Mouse (Mus musculus) MEL-GATA-1-ER (cell line): ENCODE results near the gene Grid2.

Experiments
- DNase-seq: peaks from one replicate; pipeline ENCODE4 v3.0.0-alpha.2; 2012; ENCODE audit warnings: low read depth; ENCODE audit errors: extremely low read depth

The Grid2 gene

GRCm38 (mm10) chr6:64308631-64309030 is 1053.0 kb downstream of the Grid2 start:
- DNase-seq, result no peak

GRCm38 (mm10) chr6:64313132-64313531 is 1057.5 kb downstream of the Grid2 start:
- DNase-seq, result no peak

DNA sequence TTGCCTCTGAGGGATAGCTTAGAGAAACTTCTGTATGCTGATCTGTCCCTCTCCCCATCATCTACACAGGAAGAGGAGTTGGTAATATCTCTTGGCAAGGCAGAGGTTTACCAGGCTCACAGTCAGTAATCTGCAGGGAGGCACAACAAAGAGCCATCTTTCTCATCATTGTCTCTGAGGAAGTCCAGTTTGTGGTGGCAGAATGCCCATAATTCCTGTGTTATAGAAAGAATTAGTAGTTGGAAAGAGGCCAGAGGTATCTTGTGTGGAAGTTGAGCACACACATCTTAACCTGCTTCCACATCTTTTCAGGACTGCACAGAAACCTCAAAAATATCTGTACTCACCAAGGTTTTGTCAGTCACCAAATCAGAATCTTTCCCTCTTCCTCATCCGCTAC is 1071.3 kb downstream of the Grid2 start:
- no peak for DNase-seq

GRCm38 (mm10) chr6:64327876-64328275 is 1072.2 kb downstream of the Grid2 start:
- no peak for DNase-seq

DNA sequence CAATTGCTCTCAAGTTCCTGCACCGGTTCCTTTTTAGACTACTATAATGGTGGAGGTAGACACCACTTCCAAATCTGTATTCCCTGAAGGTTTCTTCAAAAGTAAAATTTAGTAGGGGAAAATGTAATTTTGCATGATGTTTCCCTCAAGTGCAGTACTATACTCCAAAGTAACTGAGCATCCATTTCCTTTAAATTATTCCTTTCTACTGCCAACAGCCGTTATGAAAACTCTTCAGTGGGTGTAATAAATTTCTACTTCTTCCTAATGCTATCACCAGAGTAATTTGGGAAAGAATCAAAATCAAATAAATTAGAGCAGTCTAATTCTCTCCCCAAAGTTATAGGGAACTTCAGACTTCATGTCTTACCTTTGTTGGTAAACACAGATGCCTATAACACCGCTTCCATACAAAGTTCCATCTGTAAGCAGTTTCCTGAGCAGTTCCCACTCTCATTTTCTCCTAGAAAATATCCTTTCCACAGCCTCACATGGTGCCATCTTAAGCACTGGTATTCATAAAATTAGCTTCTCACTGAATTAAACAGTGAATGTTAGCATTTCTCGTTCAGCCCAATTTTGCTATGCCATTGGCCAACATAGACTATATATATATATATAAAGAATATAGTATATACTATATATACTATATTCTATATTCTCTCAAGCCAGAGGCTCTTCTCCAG is 1142.9 kb downstream of the Grid2 start:
- no peak for DNase-seq

GRCm38 (mm10) chr6:64427658-64428057 is 1172.0 kb downstream of the Grid2 start:
- no peak for DNase-seq

DNA sequence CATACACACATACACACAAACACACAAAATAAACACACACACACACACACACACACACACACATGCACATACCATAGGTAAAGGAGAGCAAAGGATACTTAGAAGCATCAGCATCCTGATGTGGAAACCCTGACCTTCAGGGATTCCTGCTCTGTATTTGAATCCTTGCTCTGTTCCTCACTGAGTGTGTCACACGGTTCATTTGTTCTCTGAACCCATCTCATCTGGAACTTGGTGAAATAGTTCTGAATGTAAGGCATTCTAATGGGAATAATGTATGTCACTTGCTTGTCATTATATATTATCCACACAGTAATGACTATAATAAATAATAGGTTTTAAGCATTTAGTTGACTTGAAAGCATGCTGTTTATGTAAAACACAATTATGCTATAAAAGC is 1173.2 kb downstream of the Grid2 start:
- no peak for DNase-seq

- no peak for DNase-seq
Measured at GRCm38 (mm10) chr6:64448127-64448526, 1192.5 kb downstream of the Grid2 start.

DNA sequence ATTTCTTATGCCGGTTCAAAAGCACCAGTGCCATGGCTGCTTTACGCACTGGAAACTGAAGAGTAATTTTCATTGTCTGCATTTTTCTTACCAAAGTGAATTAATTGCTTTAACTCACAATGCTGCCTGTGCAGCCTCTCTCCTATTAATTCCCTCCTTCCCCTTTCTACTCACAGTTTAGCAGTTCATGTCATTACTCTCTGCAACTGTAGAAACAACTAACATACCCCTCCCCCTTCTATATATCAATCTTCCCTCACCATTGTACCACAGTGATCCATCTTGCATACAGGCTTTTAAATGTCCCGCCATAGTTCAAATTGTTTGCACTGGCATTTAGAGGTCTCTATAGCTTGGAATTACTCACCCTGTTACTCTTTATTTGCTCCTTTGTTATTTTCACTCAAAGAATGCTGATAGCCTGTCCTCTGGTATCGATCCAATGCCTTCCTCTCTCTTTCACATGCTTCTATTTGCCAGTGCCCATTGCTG is 1193.2 kb downstream of the Grid2 start:
- no peak for DNase-seq

DNA sequence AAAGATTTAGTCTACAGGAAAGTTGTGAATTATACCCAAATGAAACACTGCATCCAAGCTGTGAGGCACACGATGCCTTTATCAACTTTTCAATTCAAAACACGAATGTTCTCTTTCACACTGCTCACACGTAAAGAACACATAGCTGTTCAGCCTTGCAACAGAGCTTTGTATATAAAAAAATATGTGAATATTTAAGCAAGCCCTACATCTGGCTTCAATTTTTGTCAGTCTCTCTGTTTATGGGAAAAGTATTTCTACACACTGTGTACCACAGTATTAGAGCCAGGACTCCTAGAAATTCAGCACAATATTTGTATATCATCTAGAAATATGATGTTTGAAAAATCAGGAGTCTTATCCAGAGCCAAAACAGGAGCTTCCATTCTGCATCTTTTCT is 1195.1 kb downstream of the Grid2 start:
- no peak for DNase-seq

GRCm38 (mm10) chr6:64479884-64480283 is 1224.2 kb downstream of the Grid2 start:
- DNase-seq, result no peak

DNA sequence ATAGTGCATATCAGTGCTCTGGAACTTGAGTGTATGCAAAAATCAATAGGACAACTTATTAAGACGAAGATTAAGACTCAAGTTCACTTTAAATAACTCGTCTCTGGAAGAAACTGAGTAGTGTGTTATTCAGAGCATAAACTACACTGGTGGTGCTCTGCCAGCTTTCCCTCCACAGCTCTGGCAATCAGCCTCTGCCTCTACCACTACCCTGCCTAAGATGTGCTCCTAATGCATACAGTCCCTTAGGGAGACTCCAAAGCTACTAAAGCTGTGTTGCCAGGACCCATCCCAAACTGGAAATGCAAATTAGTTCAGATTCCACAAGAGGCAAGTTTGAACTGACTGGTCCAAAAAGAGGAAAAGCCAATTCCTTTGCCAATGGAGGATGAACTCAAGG is 1224.9 kb downstream of the Grid2 start:
- no peak for DNase-seq

GRCm38 (mm10) chr6:64490313-64491067 is 1234.8 kb downstream of the Grid2 start:
- no peak for DNase-seq

- no peak for DNase-seq
Measured at GRCm38 (mm10) chr6:64504394-64504793, 1248.7 kb downstream of the Grid2 start.

- no peak for DNase-seq
Measured at GRCm38 (mm10) chr6:64542168-64542567, 1286.5 kb downstream of the Grid2 start.

GRCm38 (mm10) chr6:64553645-64554044 is 1298.0 kb downstream of the Grid2 start:
- DNase-seq, result no peak

DNA sequence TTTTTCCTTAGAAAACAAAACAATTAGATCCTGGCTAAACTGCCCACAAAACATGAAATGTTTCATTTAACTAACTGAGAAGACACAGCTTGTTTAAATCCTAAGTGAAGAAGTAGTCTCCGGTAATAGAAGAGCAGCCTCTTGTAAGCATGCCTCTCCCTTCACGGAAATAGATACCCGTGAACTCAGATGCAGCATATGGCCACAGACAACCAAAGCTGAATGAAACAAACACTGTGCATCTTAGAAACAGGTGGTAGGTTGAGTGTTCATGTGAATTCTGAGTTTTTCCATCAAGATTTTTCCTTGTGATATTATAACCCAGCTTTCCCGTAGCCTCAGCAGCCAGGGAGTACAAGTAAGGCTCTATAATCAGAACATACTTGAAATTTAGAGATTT is 1299.5 kb downstream of the Grid2 start:
- DNase-seq, result no peak

- DNase-seq, result no peak
Measured at GRCm38 (mm10) chr6:64568599-64568998, 1312.9 kb downstream of the Grid2 start.

DNA sequence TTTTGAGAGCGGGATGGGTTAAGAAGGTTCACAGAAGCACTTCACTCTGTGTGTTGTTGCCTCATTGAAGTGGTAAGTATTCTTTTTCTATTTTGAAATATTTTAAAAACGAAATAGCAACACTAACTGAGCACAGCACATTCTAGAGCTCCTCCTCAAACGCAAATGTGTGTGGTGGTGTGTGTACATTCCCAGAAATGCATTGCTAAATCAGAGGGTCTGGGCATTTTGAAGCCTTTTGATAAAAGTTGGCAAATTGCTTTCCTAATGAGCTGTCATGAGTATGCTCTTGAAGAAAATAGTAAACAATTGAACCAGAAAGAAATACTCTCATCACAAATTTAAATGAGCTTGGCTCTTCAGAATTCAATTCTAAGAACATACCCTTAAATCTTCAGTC is 1325.7 kb downstream of the Grid2 start:
- DNase-seq, result no peak

GRCm38 (mm10) chr6:64588487-64589205 is 1333.0 kb downstream of the Grid2 start:
- no peak for DNase-seq

- DNase-seq, result no peak
Measured at GRCm38 (mm10) chr6:64596261-64596660, 1340.6 kb downstream of the Grid2 start.

GRCm38 (mm10) chr6:64596835-64597234 is 1341.2 kb downstream of the Grid2 start:
- no peak for DNase-seq
